Mouse (Mus musculus): ENCODE measurements around the gene Rgs3. TPM values are rescaled to one million over a fixed set of nuclear protein-coding genes. Genes with fewer than 3 reads are reported as not detected.

Rgs3 gene
- polyA plus RNA-seq, 1 experiment from 2014 or later = 63.1 TPM

DNA sequence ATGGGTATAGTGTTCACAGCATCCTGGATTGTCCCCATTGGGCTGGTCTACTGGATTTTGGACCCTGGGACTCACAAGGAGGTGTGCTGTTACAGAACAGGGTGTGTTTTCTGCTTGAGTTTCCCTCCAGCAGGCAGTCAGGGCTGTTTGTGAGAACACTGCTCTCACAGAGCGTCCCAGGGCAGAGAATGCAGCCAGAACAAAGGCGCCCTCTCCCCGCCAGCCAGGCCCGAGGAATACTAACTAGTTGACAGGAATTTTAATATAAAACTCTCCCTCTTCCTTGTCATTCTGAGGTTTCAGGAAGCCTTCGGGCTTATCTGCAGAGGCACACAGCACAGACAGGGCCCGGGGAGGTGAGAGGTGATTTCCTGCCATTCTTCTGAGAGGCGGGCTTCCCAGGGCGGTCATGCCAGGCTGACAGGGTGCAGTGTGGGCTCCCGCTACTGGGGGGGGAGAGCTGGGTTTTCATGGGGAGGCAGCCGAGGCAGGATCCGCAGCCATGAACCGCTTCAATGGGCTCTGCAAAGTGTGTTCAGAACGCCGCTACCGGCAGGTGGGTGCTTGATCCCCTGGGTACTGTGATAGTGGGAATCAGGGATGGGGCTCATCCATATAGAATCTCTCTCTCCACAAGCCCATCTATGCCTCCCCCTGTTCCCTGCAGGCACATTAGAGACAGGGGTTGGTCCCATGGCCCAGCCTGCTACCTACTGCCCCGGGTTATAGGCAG lies 59.8 kb downstream of the Rgs3 start:
- Histone ChIP-seq H3K4me1 (ENCODE audit: control insufficient read depth, insufficient read depth, low read length) (peaks cover 25% of the 10 kb centered on the region), H3K9me3 (replicated peaks; ENCODE audit: control insufficient read depth, low read length) (no peaks in the 10 kb centered on the region), H3K36me3 (ENCODE audit: control insufficient read depth, insufficient read depth) (no peaks in the 10 kb centered on the region), H3K9ac (ENCODE audit: low read length) (peak overlapping the region; percentile 43), H3K4me3 (ENCODE audit: low read length) (peak overlapping the region; percentile 42), H3K27me3 (ENCODE audit: control insufficient read depth, insufficient read depth, low read length) (peaks cover 22% of the 10 kb centered on the region), H3K27ac (ENCODE audit: low read length) (peak overlapping the region; percentile 77), H3K4me2 (ENCODE audit: low read depth, low read length) (peak overlapping the region; percentile 21; the same call in 1 of the 2 replicates)
- WGBS = 23% methylated on average over 16 of the region's 16 CpGs
- peak; percentile 80 for ATAC-seq (replicated peaks; ENCODE audit: extremely low read depth, insufficient read depth, low FRiP score)

DNA sequence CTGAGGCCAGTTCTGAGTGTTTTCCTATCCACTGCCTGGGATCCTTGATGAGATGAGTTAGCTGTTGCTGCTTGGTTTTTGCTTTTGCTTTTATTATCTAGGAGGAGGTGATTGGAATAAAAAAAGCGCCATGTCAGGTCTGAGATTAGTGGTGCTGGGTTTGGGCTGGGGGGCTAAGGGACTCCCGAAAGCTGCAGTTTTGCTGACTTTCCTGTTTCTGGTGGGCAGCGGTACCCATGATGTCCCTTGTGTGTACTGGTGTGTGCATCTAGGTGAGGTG lies 60.3 kb downstream of the Rgs3 start:
- Histone ChIP-seq H3K27ac (ENCODE audit: low read length) (peak overlapping the region; percentile 69), H3K9me3 (replicated peaks; ENCODE audit: control insufficient read depth, low read length) (no peaks in the 10 kb centered on the region), H3K36me3 (ENCODE audit: control insufficient read depth, insufficient read depth) (no peaks in the 10 kb centered on the region), H3K4me2 (ENCODE audit: low read depth, low read length) (peak overlapping the region; percentile 21; the same call in 1 of the 2 replicates), H3K4me1 (ENCODE audit: control insufficient read depth, insufficient read depth, low read length) (peaks cover 25% of the 10 kb centered on the region), H3K27me3 (ENCODE audit: control insufficient read depth, insufficient read depth, low read length) (peaks cover 22% of the 10 kb centered on the region), H3K9ac (ENCODE audit: low read length) (peak overlapping the region; percentile 43), H3K4me3 (ENCODE audit: low read length) (peak overlapping the region; percentile 42)
- ATAC-seq (replicated peaks; ENCODE audit: extremely low read depth, insufficient read depth, low FRiP score) = no peak
- 77% methylated on average over 3 of the region's 3 CpGs for WGBS

GRCm38 (mm10) chr4:62621151-62621550 lies 61.5 kb downstream of the Rgs3 start:
- Histone ChIP-seq H3K9ac (ENCODE audit: low read length) (peak overlapping the region; percentile 66), H3K27ac (ENCODE audit: low read length) (peak overlapping the region; percentile 90), H3K4me1 (ENCODE audit: control insufficient read depth, insufficient read depth, low read length) (peaks cover 35% of the 10 kb centered on the region), H3K27me3 (ENCODE audit: control insufficient read depth, insufficient read depth, low read length) (peaks cover 12% of the 10 kb centered on the region), H3K36me3 (ENCODE audit: control insufficient read depth, insufficient read depth) (no peaks in the 10 kb centered on the region), H3K4me3 (ENCODE audit: low read length) (peak overlapping the region; percentile 42), H3K4me2 (ENCODE audit: low read depth, low read length) (peak overlapping the region; percentile 47), H3K9me3 (replicated peaks; ENCODE audit: control insufficient read depth, low read length) (no peaks in the 10 kb centered on the region)
- WGBS = 73% methylated on average over 9 of the region's 9 CpGs
- no peak for ATAC-seq (replicated peaks; ENCODE audit: extremely low read depth, insufficient read depth, low FRiP score)

- peak overlapping the region; percentile 42 for H3K4me3 ChIP-seq (ENCODE audit: low read length)
- H3K9me3 ChIP-seq (replicated peaks; ENCODE audit: control insufficient read depth, low read length) = no peaks in the 10 kb centered on the region
- ATAC-seq (replicated peaks; ENCODE audit: extremely low read depth, insufficient read depth, low FRiP score) = peak; percentile 39; the same call in 1 of the 2 replicates
- H3K4me1 ChIP-seq (ENCODE audit: control insufficient read depth, insufficient read depth, low read length) = peaks cover 44% of the 10 kb centered on the region
- 65% methylated on average over 14 of the region's 14 CpGs for WGBS
- peaks cover 10% of the 10 kb centered on the region for H3K27me3 ChIP-seq (ENCODE audit: control insufficient read depth, insufficient read depth, low read length)
- peak overlapping the region; percentile 90 for H3K27ac ChIP-seq (ENCODE audit: low read length)
- peak overlapping the region; percentile 66 for H3K9ac ChIP-seq (ENCODE audit: low read length)
- no peaks in the 10 kb centered on the region for H3K36me3 ChIP-seq (ENCODE audit: control insufficient read depth, insufficient read depth)
- H3K4me2 ChIP-seq (ENCODE audit: low read depth, low read length) = peak overlapping the region; percentile 54
These were observed 62.4 kb downstream of the Rgs3 start for GRCm38 (mm10) chr4:62621880-62622675.

GRCm38 (mm10) chr4:62623251-62624015 lies 63.8 kb downstream of the Rgs3 start:
- H3K9ac ChIP-seq (ENCODE audit: low read length) = peak overlapping the region; percentile 47; the same call in 1 of the 2 replicates
- H3K9me3 ChIP-seq (replicated peaks; ENCODE audit: control insufficient read depth, low read length) = no peaks in the 10 kb centered on the region
- ATAC-seq (replicated peaks; ENCODE audit: extremely low read depth, insufficient read depth, low FRiP score) = no peak
- H3K4me2 ChIP-seq (ENCODE audit: low read depth, low read length) = peak overlapping the region; percentile 54
- H3K4me1 ChIP-seq (ENCODE audit: control insufficient read depth, insufficient read depth, low read length) = peaks cover 39% of the 10 kb centered on the region
- H3K36me3 ChIP-seq (ENCODE audit: control insufficient read depth, insufficient read depth) = no peaks in the 10 kb centered on the region; the same call in 1 of the 2 replicates
- H3K27me3 ChIP-seq (ENCODE audit: control insufficient read depth, insufficient read depth, low read length) = peaks cover 10% of the 10 kb centered on the region
- WGBS = 73% methylated on average over 13 of the region's 13 CpGs
- peak overlapping the region; percentile 19 for H3K4me3 ChIP-seq (ENCODE audit: low read length)
- peak overlapping the region; percentile 67 for H3K27ac ChIP-seq (ENCODE audit: low read length)

- 0 out of 2 replicates have a peak, but pooled peaks have one; percentile 21 for ATAC-seq (replicated peaks; ENCODE audit: extremely low read depth, insufficient read depth, low FRiP score)
- Histone ChIP-seq H3K4me3 (ENCODE audit: low read length) (no peak overlapping the region), H3K9ac (ENCODE audit: low read length) (peak overlapping the region; percentile 38; the same call in 1 of the 2 replicates), H3K9me3 (replicated peaks; ENCODE audit: control insufficient read depth, low read length) (no peaks in the 10 kb centered on the region), H3K36me3 (ENCODE audit: control insufficient read depth, insufficient read depth) (no peaks in the 10 kb centered on the region; the same call in 1 of the 2 replicates), H3K27ac (ENCODE audit: low read length) (peak overlapping the region; percentile 62), H3K4me2 (ENCODE audit: low read depth, low read length) (peak overlapping the region; percentile 16; the same call in 1 of the 2 replicates), H3K4me1 (ENCODE audit: control insufficient read depth, insufficient read depth, low read length) (peaks cover 27% of the 10 kb centered on the region), H3K27me3 (ENCODE audit: control insufficient read depth, insufficient read depth, low read length) (peaks cover 10% of the 10 kb centered on the region)
- WGBS = 56% methylated on average over 15 of the region's 15 CpGs
These were observed 65.2 kb downstream of the Rgs3 start for GRCm38 (mm10) chr4:62624679-62625450.

DNA sequence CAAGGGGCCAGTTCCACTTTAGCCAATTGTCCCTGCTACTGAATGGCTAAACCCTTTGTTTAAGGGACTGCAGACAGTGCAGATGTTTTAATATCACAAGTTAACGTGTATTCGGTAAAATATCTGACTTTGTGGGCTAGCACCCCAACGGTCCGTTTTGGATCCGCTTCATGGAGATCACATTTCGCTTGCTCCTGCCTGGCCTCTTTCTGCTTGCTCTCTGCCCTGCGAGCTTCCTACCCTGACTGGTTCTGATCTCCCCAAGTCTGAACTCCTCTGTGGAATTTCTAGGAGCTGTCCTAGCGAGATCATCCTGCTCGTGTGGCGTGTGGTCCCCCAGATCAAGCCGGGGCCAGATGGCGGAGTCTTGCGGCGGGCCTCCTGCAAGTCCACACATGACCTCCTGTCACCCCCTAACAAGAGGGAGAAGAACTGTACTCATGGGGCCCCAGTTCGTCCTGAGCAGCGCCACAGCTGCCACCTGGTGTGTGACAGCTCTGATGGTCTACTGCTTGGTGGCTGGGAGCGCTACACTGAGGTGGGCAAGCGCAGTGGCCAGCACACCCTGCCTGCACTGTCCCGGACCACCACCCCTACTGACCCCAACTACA lies 65.9 kb downstream of the Rgs3 start:
- no peaks in the 10 kb centered on the region for H3K9me3 ChIP-seq (replicated peaks; ENCODE audit: control insufficient read depth, low read length)
- ATAC-seq (replicated peaks; ENCODE audit: extremely low read depth, insufficient read depth, low FRiP score) = no peak
- no peak overlapping the region for H3K9ac ChIP-seq (ENCODE audit: low read length)

More for the DNA sequence above, 65.9 kb downstream of the Rgs3 start:
- peaks cover 31% of the 10 kb centered on the region for H3K4me1 ChIP-seq (ENCODE audit: control insufficient read depth, insufficient read depth, low read length)
- no peaks in the 10 kb centered on the region; the same call in 1 of the 2 replicates for H3K36me3 ChIP-seq (ENCODE audit: control insufficient read depth, insufficient read depth)
- peaks cover 10% of the 10 kb centered on the region for H3K27me3 ChIP-seq (ENCODE audit: control insufficient read depth, insufficient read depth, low read length)
- H3K27ac ChIP-seq (ENCODE audit: low read length) = peak overlapping the region; percentile 62
- H3K4me2 ChIP-seq (ENCODE audit: low read depth, low read length) = no peak overlapping the region
- H3K4me3 ChIP-seq (ENCODE audit: low read length) = no peak overlapping the region
- WGBS = 78% methylated on average over 19 of the region's 19 CpGs
